Mouse (Mus musculus) forebrain, embryonic 16.5 days (tissue): ENCODE measurements around the gene Tmx2. TPM values are rescaled to one million over a fixed set of nuclear protein-coding genes. Genes with fewer than 3 reads are reported as not detected.
"Not testable (repeated sequence)": the region's sequence is repeated elsewhere in the genome, so short reads cannot be mapped to it uniquely, and the experiment has no call there.

ENCODE experiments used
- ATAC-seq: fragments of 200-750 bp; cut with Nextera tagmentation; 2 replicates; pipeline ENCODE4 v1.8.0; 2017; ENCODE audit warnings: mild to moderate bottlenecking, moderate library complexity
- H3K27ac ChIP-seq: fragments of 300-500 bp; sonication (generic); 2 replicates; pipeline ENCODE4 v1.5.1; 2014; ENCODE audit warnings: low read length, control low read depth
- H3K27me3 ChIP-seq: fragments of 300-500 bp; sonication (generic); replicated peaks from 2 replicates; pipeline ENCODE4 v1.6.1; 2014; ENCODE audit warnings: low read length; ENCODE audit not compliant: control insufficient read depth, insufficient read depth
- H3K36me3 ChIP-seq: fragments of 300-500 bp; sonication (generic); 2 replicates; pipeline ENCODE4 v1.6.1; 2014; ENCODE audit not compliant: control insufficient read depth, insufficient read depth
- H3K4me1 ChIP-seq: fragments of 300-500 bp; sonication (generic); replicated peaks from 2 replicates; pipeline ENCODE4 v1.6.1; 2014; ENCODE audit warnings: low read length; ENCODE audit not compliant: control insufficient read depth, insufficient read depth
- H3K4me2 ChIP-seq: fragments of 300-500 bp; sonication (generic); 2 replicates; pipeline ENCODE4 v1.6.1; 2014; ENCODE audit warnings: mild to moderate bottlenecking, low read length, control low read depth
- H3K4me3 ChIP-seq: fragments of 300-500 bp; sonication (generic); replicated peaks from 2 replicates; pipeline ENCODE4 v1.5.1; 2014; ENCODE audit warnings: mild to moderate bottlenecking, low read length, control low read depth
- H3K9ac ChIP-seq: fragments of 300-500 bp; sonication (generic); replicated peaks from 2 replicates; pipeline ENCODE4 v1.6.1; 2014; ENCODE audit warnings: low read depth, low read length, control low read depth
- H3K9me3 ChIP-seq: fragments of 300-500 bp; sonication (generic); 2 replicates; pipeline ENCODE4 v1.6.1; 2016; ENCODE audit warnings: low read length; ENCODE audit not compliant: control insufficient read depth
- WGBS: fragments of 180-500 bp; shearing (Covaris S2); extraction: QIAGEN DNeasy Blood & Tissue Kit; methylation state at CpG from one replicate; pipeline ENCODE4 v1.1.7; 2014; 5-methylcytosine and 5-hydroxymethylcytosine counted together
- polyA plus RNA-seq: library from polyadenylated mRNA; unstranded; fragments of >200 nt; fragmentation: Nextera tagmentation; extraction: Ambion mirVana; gene quantifications from 2 replicates; pipeline ENCODE4 v1.2.1, GENCODE M21; 2015

Gene Tmx2
- 212 and 231 TPM in 2 replicates for polyA plus RNA-seq

DNA sequence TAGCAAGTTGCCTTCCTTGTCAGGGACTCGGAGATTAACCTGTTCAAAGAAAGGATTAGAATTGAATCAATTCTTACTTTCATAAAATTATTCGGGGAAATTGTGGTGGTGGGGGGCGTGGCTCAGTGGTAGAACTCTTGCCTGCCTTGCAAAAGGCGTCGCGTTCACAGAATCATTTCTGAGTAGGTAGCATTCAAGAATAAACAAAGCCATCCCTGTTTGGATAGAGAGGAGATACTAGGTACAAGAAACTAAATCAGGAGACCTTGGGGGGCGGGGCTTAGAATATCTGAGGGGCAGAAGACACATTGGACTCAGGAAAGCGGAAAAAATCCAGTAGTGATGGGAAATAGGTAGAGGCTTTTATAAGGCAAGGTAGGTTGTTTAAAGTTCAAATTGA is at the start of gene Tmx2:
TSS of gene Tmx2 (minus strand) at position 125 of the 400 bp plus-strand sequence.
- WGBS, result 19% methylated on average over 8 of the region's 8 CpGs
- Histone ChIP-seq H3K4me3 (peak within 1 kb of the TSS; percentile 95), H3K27me3 (no peaks in the 10 kb centered on the region), H3K36me3 (peaks cover 8% of the 10 kb centered on the region), H3K4me2 (peak within 1 kb of the TSS; percentile 86), H3K4me1 (peaks cover 19% of the 10 kb centered on the region), H3K27ac (0 out of 2 replicates have a peak within 1 kb of the TSS, but pooled peaks have one; percentile 21), H3K9me3 (no peaks in the 10 kb centered on the region), H3K9ac (peak within 1 kb of the TSS; percentile 78)
- no peak for ATAC-seq

GRCm38 (mm10) chr2:84728191-84728590 is 49.3 kb upstream of the Tmx2 start:
- not testable (repeated sequence) for H3K27ac ChIP-seq, H3K4me3 ChIP-seq, H3K36me3 ChIP-seq, H3K4me2 ChIP-seq, H3K9ac ChIP-seq, H3K27me3 ChIP-seq, ATAC-seq, H3K9me3 ChIP-seq
- H3K4me1 ChIP-seq, result peaks cover 26% of the 10 kb centered on the region
- 79% methylated on average over 5 of the region's 5 CpGs for WGBS

GRCm38 (mm10) chr2:84727172-84727858 is 48.4 kb upstream of the Tmx2 start, which contains the start of gene Clp1:
Gene Clp1 (minus strand): TSS chr2:84727350.
- peak; percentile 97 for ATAC-seq
- no peaks in the 10 kb centered on the region for H3K9me3 ChIP-seq
- under 1% methylated on average over 39 of the region's 39 CpGs for WGBS
- H3K9ac ChIP-seq, result peak within 1 kb of the TSS; percentile 71
- H3K27ac ChIP-seq, result peak within 1 kb of the TSS; percentile 86
- no peaks in the 10 kb centered on the region for H3K27me3 ChIP-seq
- H3K4me3 ChIP-seq, result peak within 1 kb of the TSS; percentile 70
- H3K36me3 ChIP-seq, result peaks cover 7% of the 10 kb centered on the region
- peak within 1 kb of the TSS; percentile 98 for H3K4me2 ChIP-seq
- peaks cover 25% of the 10 kb centered on the region for H3K4me1 ChIP-seq

DNA sequence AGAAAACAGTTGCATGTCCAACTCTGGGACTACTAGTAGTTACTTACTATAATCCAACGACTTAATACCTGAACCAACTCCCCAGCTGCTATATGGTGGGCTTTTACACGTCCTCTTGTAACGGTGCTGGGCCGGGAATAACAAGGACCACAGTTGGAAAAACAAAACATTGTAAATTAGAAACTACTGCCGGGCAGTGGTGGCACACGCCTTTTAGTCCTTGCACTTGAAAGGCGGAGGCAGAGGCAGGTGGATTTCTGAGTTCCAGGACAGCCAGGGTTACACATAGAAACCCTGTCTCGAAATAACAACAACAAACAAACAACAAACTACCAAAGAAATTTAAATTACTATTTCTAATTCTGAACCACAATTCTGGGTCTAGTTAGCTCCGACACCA is 47.8 kb upstream of the Tmx2 start:
- peak overlapping the region; percentile 98 for H3K4me2 ChIP-seq
- peaks cover 7% of the 10 kb centered on the region for H3K36me3 ChIP-seq
- WGBS, result 3% methylated on average over 9 of the region's 9 CpGs
- H3K4me1 ChIP-seq, result peaks cover 25% of the 10 kb centered on the region
- peak overlapping the region; percentile 61 for H3K9ac ChIP-seq
- no peak overlapping the region for H3K27ac ChIP-seq
- H3K9me3 ChIP-seq, result no peaks in the 10 kb centered on the region
- H3K27me3 ChIP-seq, result no peaks in the 10 kb centered on the region
- H3K4me3 ChIP-seq, result peak overlapping the region; percentile 70
- ATAC-seq, result peak; percentile 9

GRCm38 (mm10) chr2:84725770-84726169 is 46.8 kb upstream of the Tmx2 start:
- H3K27ac ChIP-seq, result no peak overlapping the region

GRCm38 (mm10) chr2:84723856-84724255 is 44.9 kb upstream of the Tmx2 start:
- no peak overlapping the region for H3K4me2 ChIP-seq
- H3K27me3 ChIP-seq, result no peaks in the 10 kb centered on the region
- no peak for ATAC-seq
- H3K36me3 ChIP-seq, result peaks cover 9% of the 10 kb centered on the region
- peaks cover 25% of the 10 kb centered on the region for H3K4me1 ChIP-seq
- no peak overlapping the region for H3K9ac ChIP-seq
- H3K27ac ChIP-seq, result no peak overlapping the region
- H3K4me3 ChIP-seq, result no peak overlapping the region
- no peaks in the 10 kb centered on the region for H3K9me3 ChIP-seq
- 93% methylated on average over 14 of the region's 14 CpGs for WGBS

More at GRCm38 (mm10) chr2:84725770-84726169, 46.8 kb upstream of the Tmx2 start:
- Histone ChIP-seq H3K9me3 (no peaks in the 10 kb centered on the region), H3K4me3 (no peak overlapping the region), H3K4me2 (no peak overlapping the region), H3K4me1 (peaks cover 25% of the 10 kb centered on the region), H3K36me3 (peaks cover 9% of the 10 kb centered on the region), H3K27me3 (no peaks in the 10 kb centered on the region), H3K9ac (no peak overlapping the region)
- WGBS, result 93% methylated on average over 10 of the region's 10 CpGs
- ATAC-seq, result no peak

DNA sequence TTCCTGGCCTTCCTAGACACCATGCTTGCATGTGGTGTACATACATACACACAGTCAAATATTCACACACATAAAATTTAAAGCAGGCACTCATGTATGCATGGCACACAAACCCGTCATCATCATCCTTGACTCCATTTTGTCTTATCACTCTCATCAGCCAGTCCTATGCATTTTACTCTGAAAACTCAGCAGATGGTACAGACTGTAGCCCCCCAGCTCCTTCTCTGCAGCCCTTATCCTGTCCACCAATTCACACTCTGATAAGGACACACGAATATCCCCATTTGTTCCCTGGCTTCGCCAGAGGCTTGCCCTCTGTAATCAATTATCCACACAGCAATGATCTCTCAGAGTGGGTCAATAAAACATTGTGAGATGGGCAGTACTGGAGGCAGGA is 42.2 kb upstream of the Tmx2 start:
- no peak for ATAC-seq

GRCm38 (mm10) chr2:84720718-84721117 is 41.8 kb upstream of the Tmx2 start:
- Histone ChIP-seq H3K27ac (no peak overlapping the region), H3K9ac (no peak overlapping the region), H3K4me1 (peaks cover 15% of the 10 kb centered on the region), H3K4me3 (no peak overlapping the region), H3K36me3 (peaks cover 9% of the 10 kb centered on the region), H3K27me3 (no peaks in the 10 kb centered on the region), H3K4me2 (no peak overlapping the region), H3K9me3 (no peaks in the 10 kb centered on the region)
- 77% methylated on average over 2 of the region's 2 CpGs for WGBS
- ATAC-seq, result no peak

More for the DNA sequence above, 42.2 kb upstream of the Tmx2 start:
- H3K4me3 ChIP-seq, result no peak overlapping the region
- peaks cover 19% of the 10 kb centered on the region for H3K4me1 ChIP-seq
- no peaks in the 10 kb centered on the region for H3K9me3 ChIP-seq
- no peak overlapping the region for H3K4me2 ChIP-seq
- 88% methylated on average over 3 of the region's 3 CpGs for WGBS
- H3K27me3 ChIP-seq, result no peaks in the 10 kb centered on the region
- H3K36me3 ChIP-seq, result peaks cover 9% of the 10 kb centered on the region
- H3K9ac ChIP-seq, result no peak overlapping the region
- no peak overlapping the region for H3K27ac ChIP-seq

- Histone ChIP-seq H3K4me2 (no peak overlapping the region), H3K9ac (no peak overlapping the region), H3K4me3 (no peak overlapping the region), H3K36me3 (peaks cover 2% of the 10 kb centered on the region; the same call in 1 of the 2 replicates), H3K27me3 (no peaks in the 10 kb centered on the region), H3K27ac (no peak overlapping the region), H3K4me1 (peaks cover 14% of the 10 kb centered on the region), H3K9me3 (no peaks in the 10 kb centered on the region)
- 94% methylated on average over 4 of the region's 4 CpGs for WGBS
- ATAC-seq, result no peak
Measured at GRCm38 (mm10) chr2:84717357-84717756, 38.4 kb upstream of the Tmx2 start.
